Mouse (Mus musculus): ENCODE results near the gene Rps6ka2. TPM values are rescaled to one million over a fixed set of nuclear protein-coding genes. Genes with fewer than 3 reads are reported as not detected.

Rps6ka2 gene
- polyA plus RNA-seq, 1 experiment from 2014 or later = 31.3 TPM

DNA sequence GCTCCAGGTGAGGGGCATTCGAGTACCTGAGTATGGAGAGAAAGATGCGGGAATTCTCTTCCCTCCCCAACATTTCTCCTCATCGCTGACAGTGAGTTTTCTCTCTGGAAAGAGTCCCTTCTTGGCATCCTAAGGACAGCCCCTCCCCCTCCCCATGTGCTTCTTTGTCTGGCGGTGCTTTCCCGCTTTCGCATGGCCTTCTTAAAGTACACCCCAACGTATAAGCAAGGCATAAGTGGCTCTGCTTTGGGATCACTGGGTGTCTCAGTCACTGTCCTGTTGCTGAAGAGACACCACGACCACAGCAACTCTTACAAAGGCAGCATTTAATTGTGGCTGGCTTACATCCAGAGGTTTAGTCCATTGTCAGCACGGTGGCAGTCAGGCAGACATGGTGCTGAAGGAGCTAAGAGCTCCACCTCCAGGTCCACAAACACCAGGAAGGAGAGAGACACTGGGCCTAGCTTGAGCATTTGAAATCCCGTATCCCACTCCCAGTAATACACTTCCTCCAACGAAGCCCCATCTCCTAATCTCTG lies 47.9 kb downstream of the Rps6ka2 start:
- Histone ChIP-seq H3K36me3 (0 out of 2 replicates have a peak, but pooled peaks cover 3% of the 10 kb centered on the region), H3K4me3 (no peak overlapping the region), H3K27me3 (ENCODE audit: insufficient read depth, poor library complexity, severe bottlenecking) (no peaks in the 10 kb centered on the region), H3K4me1 (replicated peaks) (peaks cover 35% of the 10 kb centered on the region), H3K27ac (0 out of 2 replicates have a peak overlapping the region, but pooled peaks have one; percentile 26), H3K9me3 (no peaks in the 10 kb centered on the region)
- WGBS = 80% methylated on average over 11 of the region's 11 CpGs
- DNase-seq (ENCODE audit: low spot score) = no peak

DNA sequence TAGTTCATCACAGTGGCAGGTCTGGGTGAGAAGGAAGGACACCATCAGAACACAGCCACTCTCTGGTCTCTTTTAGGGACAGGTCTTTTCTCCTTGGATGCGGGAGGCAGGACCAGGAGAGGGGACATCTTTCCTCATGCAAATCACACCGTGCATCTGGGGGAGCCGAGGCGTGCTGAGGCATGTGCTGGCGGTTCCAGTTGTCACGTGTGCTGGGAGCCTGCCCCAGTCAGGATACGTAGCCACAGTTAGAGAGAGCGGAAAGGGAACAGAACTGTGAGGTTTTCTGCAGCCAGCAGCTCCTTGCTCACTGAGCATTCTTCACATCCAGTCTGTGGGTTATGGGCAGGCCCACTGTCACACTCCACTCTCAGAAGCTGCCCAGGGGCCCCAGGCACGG lies 48.5 kb downstream of the Rps6ka2 start:
- Histone ChIP-seq H3K9me3 (no peaks in the 10 kb centered on the region), H3K27me3 (ENCODE audit: insufficient read depth, poor library complexity, severe bottlenecking) (no peaks in the 10 kb centered on the region), H3K4me1 (replicated peaks) (peaks cover 35% of the 10 kb centered on the region), H3K27ac (no peak overlapping the region), H3K36me3 (0 out of 2 replicates have a peak, but pooled peaks cover 3% of the 10 kb centered on the region), H3K4me3 (no peak overlapping the region)
- WGBS = 91% methylated on average over 9 of the region's 9 CpGs
- DNase-seq (ENCODE audit: low spot score) = no peak

DNA sequence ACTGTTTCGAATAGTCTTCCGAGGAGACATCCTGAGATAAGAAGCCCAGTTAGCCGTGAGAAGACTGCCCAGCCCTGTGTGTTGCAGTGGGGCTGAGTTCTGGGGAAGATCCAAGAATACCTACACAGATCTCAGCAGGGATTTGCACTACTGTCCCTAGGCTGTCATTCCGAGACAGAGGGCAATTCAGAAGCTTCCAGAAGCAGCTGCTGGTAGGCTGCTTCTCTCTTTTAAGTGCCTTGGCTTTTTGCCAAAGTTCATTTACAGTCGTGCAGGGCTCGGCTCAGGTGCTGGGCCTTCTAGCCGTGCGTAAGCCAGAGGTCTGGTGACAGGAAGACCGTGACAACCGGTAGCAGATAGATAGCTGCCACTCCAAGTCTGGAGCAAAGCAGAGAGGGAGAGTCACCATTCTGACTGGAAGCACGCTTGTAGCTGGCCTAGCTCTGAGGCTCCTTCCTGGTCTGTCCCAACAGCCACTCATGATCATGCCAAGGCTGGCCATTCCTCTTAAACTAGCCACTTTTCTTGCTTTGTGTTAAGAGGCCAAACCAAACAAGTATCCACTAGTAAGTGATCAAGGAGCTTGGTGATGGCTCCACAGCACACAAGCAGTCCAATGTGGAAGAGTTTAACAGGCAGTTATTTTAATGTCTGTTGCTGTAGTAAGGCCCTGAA lies 49.3 kb downstream of the Rps6ka2 start:
- Histone ChIP-seq H3K4me3 (no peak overlapping the region), H3K9me3 (no peaks in the 10 kb centered on the region), H3K36me3 (0 out of 2 replicates have a peak, but pooled peaks cover 3% of the 10 kb centered on the region), H3K27me3 (ENCODE audit: insufficient read depth, poor library complexity, severe bottlenecking) (no peaks in the 10 kb centered on the region), H3K4me1 (replicated peaks) (peaks cover 33% of the 10 kb centered on the region), H3K27ac (no peak overlapping the region)
- DNase-seq (ENCODE audit: low spot score) = no peak
- WGBS = 90% methylated on average over 11 of the region's 11 CpGs

DNA sequence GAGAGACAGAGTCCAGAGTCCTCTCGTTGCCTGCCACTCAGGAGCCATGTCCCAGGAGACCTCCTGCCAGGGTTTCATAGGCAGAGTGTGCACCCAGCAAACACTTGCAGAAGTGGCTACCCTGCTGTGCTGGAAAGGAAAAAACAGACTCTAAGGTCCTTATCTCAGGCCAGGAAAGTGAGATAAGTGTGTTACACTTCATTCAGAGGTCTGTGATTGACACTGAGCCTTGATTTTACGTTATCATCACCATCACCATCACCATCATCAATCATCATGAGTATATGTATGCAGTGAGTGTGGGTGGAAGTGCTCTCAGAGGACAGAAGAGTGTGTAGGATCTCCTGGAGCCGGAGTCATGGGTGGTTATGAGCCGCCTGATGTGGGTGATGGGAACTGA lies 51.4 kb downstream of the Rps6ka2 start:
- no peak overlapping the region for H3K4me3 ChIP-seq
- no peak for DNase-seq (ENCODE audit: low spot score)
- 0 out of 2 replicates have a peak, but pooled peaks cover 3% of the 10 kb centered on the region for H3K36me3 ChIP-seq
- H3K9me3 ChIP-seq = no peaks in the 10 kb centered on the region
- peak overlapping the region; percentile 45 for H3K27ac ChIP-seq
- no peaks in the 10 kb centered on the region for H3K27me3 ChIP-seq (ENCODE audit: insufficient read depth, poor library complexity, severe bottlenecking)
- 88% methylated on average over 4 of the region's 4 CpGs for WGBS
- H3K4me1 ChIP-seq (replicated peaks) = peaks cover 19% of the 10 kb centered on the region; the same call in 1 of the 2 replicates

DNA sequence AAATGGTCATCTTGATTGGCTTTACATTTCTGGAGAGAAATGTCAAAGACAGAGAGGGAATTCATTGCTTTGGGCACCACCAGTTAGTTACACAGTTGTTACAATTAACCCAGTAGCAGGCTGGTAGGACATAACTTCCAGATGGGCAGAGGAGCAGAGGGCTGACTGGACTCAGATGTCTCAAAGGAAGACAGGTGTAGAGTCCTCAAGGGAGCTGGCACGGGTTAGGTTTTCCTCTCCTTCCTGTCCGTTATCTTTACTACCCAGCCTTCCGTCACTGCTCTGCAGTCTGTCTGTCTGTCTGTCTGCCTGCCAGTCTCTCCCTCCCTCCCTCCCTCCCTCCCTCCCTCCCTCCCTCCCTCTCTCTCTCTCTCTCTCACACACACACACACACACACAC lies 52.3 kb downstream of the Rps6ka2 start:
- Histone ChIP-seq H3K4me1 (replicated peaks) (peaks cover 25% of the 10 kb centered on the region; the same call in 1 of the 2 replicates), H3K4me3 (no peak overlapping the region), H3K27me3 (ENCODE audit: insufficient read depth, poor library complexity, severe bottlenecking) (no peaks in the 10 kb centered on the region), H3K9me3 (no peaks in the 10 kb centered on the region), H3K27ac (no peak overlapping the region), H3K36me3 (0 out of 2 replicates have a peak, but pooled peaks cover 3% of the 10 kb centered on the region)
- DNase-seq (ENCODE audit: low spot score) = no peak
- WGBS = 75% methylated on average over 3 of the region's 3 CpGs

DNA sequence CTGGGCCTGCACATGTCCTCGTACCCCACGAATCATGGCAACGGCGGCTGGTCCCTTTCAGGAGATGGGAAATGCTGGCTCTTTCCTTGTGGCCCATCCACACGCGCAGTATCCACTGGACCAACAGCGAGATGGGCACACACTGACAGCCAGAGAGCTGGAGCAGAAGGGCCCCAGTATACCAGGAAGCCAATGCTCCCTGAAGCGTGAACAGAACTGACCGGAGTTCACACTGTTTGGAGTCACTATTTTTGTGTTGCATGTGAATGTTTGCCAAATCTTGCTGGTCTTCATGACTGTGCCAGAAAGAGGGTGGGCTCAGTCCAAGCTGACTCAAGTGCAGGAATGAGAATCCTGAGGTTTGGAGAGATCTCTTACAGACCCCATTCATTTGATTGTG lies 58.6 kb downstream of the Rps6ka2 start:
- H3K4me3 ChIP-seq = no peak overlapping the region
- H3K4me1 ChIP-seq (replicated peaks) = peaks cover 22% of the 10 kb centered on the region
- WGBS = 94% methylated on average over 9 of the region's 9 CpGs
- H3K9me3 ChIP-seq = no peaks in the 10 kb centered on the region
- H3K27ac ChIP-seq = no peak overlapping the region
- H3K27me3 ChIP-seq (ENCODE audit: insufficient read depth, poor library complexity, severe bottlenecking) = no peaks in the 10 kb centered on the region
- H3K36me3 ChIP-seq = peaks cover 9% of the 10 kb centered on the region
- no peak for DNase-seq (ENCODE audit: low spot score)

DNA sequence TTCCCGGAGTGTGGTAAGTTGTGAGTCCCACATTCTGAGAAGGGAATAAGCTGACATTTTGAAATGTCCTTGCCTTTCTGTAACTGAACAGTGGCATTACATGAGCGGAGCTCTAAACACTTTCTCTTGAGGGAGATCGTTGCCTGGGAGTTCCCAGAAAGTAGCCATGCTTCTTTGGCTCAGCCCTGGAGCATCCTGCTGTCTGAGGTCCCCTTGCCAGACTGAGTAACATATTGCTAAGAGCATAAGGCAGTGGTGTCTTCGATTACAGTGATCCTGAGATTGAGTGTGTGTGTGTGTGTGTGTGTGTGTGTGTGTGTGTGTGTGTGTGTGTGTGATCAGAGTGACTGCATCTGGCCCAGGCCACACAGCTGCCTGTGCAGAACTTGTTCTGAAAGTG lies 61.4 kb downstream of the Rps6ka2 start:
- H3K4me1 ChIP-seq (replicated peaks) = peaks cover 22% of the 10 kb centered on the region
- no peaks in the 10 kb centered on the region for H3K9me3 ChIP-seq
- 87% methylated on average over 4 of the region's 4 CpGs for WGBS
- H3K4me3 ChIP-seq = no peak overlapping the region
- H3K36me3 ChIP-seq = peaks cover 17% of the 10 kb centered on the region
- H3K27ac ChIP-seq = no peak overlapping the region
- no peaks in the 10 kb centered on the region for H3K27me3 ChIP-seq (ENCODE audit: insufficient read depth, poor library complexity, severe bottlenecking)
- DNase-seq (ENCODE audit: low spot score) = no peak

DNA sequence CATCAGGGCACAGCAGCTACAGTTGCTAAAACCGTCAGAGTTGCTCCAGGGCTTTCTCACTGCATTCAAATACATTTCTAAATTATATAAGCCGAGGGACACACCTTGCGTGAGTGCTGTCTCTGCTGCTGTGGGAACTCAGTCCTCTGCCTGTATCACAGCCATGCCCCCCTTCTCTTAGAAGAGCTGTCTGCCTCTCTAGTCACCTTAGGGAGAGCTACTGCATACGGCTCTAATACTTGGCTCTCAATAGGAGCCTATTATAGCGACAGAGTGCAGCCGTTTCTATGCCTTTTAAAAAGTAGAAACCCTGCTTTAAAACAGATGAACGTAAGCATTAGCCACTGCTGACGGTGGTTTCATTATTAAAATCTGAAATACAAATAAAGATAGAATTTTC lies 61.9 kb downstream of the Rps6ka2 start:
- WGBS = 86% methylated on average over 8 of the region's 8 CpGs
- no peak overlapping the region for H3K4me3 ChIP-seq
- peaks cover 22% of the 10 kb centered on the region for H3K36me3 ChIP-seq
- DNase-seq (ENCODE audit: low spot score) = no peak
- peaks cover 17% of the 10 kb centered on the region for H3K4me1 ChIP-seq (replicated peaks)
- no peak overlapping the region for H3K27ac ChIP-seq
- no peaks in the 10 kb centered on the region for H3K27me3 ChIP-seq (ENCODE audit: insufficient read depth, poor library complexity, severe bottlenecking)
- no peaks in the 10 kb centered on the region for H3K9me3 ChIP-seq

DNA sequence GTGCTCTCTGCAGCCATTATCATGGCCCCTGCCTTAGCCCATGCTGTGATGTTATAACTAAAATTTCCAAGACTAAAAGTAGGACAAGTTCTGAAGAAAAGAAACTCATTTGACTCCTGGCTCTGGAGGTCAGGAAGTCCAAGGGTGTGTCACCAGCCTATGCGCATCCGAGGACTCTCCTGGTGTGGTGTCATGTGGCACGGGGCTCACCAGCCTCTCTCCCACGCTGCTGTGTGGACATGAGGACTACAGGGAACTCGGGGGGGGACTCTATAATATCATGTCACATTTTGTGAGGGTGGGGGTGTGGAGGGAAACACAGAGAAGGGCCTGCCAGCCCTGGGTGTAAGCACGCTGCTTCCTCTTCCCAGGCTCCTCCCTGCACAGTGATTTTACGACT lies 62.5 kb downstream of the Rps6ka2 start:
- 64% methylated on average over 7 of the region's 7 CpGs for WGBS
- H3K9me3 ChIP-seq = no peaks in the 10 kb centered on the region
- no peaks in the 10 kb centered on the region for H3K27me3 ChIP-seq (ENCODE audit: insufficient read depth, poor library complexity, severe bottlenecking)
- no peak overlapping the region for H3K4me3 ChIP-seq
- H3K4me1 ChIP-seq (replicated peaks) = peaks cover 12% of the 10 kb centered on the region; the same call in 1 of the 2 replicates
- H3K27ac ChIP-seq = peak overlapping the region; percentile 35; the same call in 1 of the 2 replicates
- H3K36me3 ChIP-seq = peaks cover 26% of the 10 kb centered on the region
- no peak for DNase-seq (ENCODE audit: low spot score)

DNA sequence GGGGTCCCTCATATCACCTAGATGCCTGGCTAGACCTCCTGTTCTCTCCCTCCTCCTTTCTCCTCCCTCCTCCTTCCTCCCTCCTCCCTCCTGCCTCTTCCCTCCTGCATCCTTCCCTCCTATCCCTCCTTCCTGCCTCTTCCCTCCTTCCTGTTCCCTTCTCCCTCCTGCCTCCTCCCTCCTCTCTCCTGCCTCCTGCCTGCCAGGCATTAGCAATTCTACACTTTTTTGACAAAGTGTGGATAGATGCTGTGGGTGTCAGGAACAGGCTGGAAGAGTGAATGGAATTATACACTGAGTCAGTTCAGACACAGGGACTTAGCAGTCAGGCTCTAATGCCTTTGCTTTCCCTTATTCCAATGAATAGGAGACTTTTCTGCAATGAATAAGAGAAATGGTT lies 63.3 kb downstream of the Rps6ka2 start:
- Histone ChIP-seq H3K4me3 (no peak overlapping the region), H3K4me1 (replicated peaks) (peaks cover 7% of the 10 kb centered on the region; the same call in 1 of the 2 replicates), H3K9me3 (no peaks in the 10 kb centered on the region), H3K27me3 (ENCODE audit: insufficient read depth, poor library complexity, severe bottlenecking) (no peaks in the 10 kb centered on the region), H3K27ac (no peak overlapping the region), H3K36me3 (peaks cover 34% of the 10 kb centered on the region)
- no peak for DNase-seq (ENCODE audit: low spot score)

DNA sequence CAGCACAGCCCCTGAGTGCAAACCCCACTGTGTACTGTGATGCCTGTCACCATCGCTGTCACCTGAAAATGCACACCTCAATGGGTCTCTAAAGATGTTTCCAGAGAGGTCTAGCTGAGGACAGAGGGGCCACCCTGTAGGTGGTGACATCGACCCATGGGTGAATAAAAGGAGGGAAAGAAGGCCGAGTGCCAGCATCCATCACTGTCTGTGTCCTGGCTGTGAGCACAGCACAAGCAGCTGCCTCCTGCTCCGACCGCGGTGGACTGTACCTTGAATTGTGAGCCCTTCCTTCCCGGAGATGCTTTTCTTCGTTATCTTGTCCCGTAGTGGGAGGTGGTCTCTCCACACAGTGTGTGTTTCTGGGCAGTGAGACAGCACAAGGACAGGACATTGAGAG lies 67.8 kb downstream of the Rps6ka2 start:
- peaks cover 9% of the 10 kb centered on the region; the same call in 1 of the 2 replicates for H3K4me1 ChIP-seq (replicated peaks)
- no peak for DNase-seq (ENCODE audit: low spot score)
- no peak overlapping the region for H3K4me3 ChIP-seq
- H3K27ac ChIP-seq = no peak overlapping the region
- peaks cover 31% of the 10 kb centered on the region for H3K36me3 ChIP-seq
- no peaks in the 10 kb centered on the region for H3K27me3 ChIP-seq (ENCODE audit: insufficient read depth, poor library complexity, severe bottlenecking)
- no peaks in the 10 kb centered on the region for H3K9me3 ChIP-seq
- WGBS = 88% methylated on average over 9 of the region's 9 CpGs

DNA sequence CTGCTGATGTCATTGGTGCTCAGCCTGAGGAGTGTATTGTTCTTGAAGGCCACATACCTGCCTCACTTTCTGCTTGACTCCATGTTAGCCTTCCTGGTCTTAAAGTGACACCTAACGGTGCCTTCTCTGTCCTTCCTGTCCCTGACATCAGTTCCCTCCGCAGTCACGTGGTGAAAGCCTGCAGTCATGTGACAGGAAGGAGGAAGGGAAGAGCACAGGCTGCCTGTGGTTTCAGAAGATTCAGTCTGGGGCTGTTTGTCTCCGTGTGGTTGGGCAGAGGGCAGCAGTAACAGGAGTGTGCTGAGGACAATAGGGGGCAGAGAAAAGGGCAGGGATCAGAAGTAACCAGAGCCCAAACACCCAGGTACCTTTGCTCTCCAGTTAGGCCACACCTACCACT lies 68.9 kb downstream of the Rps6ka2 start:
- H3K9me3 ChIP-seq = no peaks in the 10 kb centered on the region

DNA sequence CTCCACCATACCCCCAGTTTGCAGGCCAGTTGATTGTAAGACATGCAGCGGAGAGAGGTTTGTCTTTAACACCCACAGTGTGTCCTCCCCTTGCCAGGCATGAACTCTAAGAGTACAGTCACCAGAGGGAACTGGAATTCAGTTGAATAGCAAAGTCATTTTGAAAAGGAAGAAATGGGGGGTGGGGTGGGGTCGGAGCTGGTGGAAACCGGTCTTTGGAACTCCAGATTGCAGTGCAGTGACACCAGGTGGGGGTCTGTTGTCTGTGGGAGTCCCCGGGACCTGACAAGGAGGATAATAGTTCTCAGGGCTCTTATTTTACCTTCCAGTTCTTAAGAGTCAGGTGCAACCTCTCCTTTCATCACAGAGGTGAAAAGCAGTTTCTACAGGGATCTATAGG lies 70.6 kb downstream of the Rps6ka2 start:
- H3K36me3 ChIP-seq = peaks cover 33% of the 10 kb centered on the region
- WGBS = 87% methylated on average over 4 of the region's 4 CpGs
- H3K9me3 ChIP-seq = no peaks in the 10 kb centered on the region
- H3K4me3 ChIP-seq = no peak overlapping the region
- H3K27me3 ChIP-seq (ENCODE audit: insufficient read depth, poor library complexity, severe bottlenecking) = no peaks in the 10 kb centered on the region
- no peak for DNase-seq (ENCODE audit: low spot score)
- H3K27ac ChIP-seq = no peak overlapping the region
- 0 out of 2 replicates have a peak, but pooled peaks cover 4% of the 10 kb centered on the region for H3K4me1 ChIP-seq (replicated peaks)

More for the DNA sequence above, 68.9 kb downstream of the Rps6ka2 start:
- H3K27me3 ChIP-seq (ENCODE audit: insufficient read depth, poor library complexity, severe bottlenecking) = no peaks in the 10 kb centered on the region
- no peak for DNase-seq (ENCODE audit: low spot score)
- H3K36me3 ChIP-seq = peaks cover 31% of the 10 kb centered on the region
- H3K27ac ChIP-seq = no peak overlapping the region
- H3K4me1 ChIP-seq (replicated peaks) = 0 out of 2 replicates have a peak, but pooled peaks cover 4% of the 10 kb centered on the region
- 82% methylated on average over 4 of the region's 4 CpGs for WGBS
- no peak overlapping the region for H3K4me3 ChIP-seq

Measured in hindbrain, embryonic 10.5 days (tissue).